Mouse (Mus musculus): ENCODE data around the gene Dzank1.

DNA sequence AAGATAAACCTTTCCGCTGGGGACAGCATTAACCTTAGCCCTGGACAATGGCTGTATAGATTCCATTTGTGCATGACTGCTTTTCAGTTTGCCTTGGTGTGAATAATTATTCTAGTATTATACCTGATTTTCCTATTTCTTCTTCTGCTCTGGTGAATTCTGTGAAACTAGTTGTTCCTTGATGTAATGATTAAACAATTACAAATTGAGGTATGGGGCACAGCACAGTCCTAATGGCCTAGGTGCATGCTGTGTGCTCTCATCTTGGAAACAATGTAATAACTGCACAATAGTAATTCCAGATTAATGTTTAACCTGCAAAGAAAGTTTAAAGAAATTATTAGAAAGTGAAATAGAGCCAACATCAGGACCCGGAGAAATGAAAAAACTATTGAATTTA is 17.8 kb upstream of the Dzank1 start:
- TF ChIP-seq POLR2A (IDR thresholded peaks at IDR 0.05; ENCODE audit: extremely low read depth, insufficient read depth, low read length): no peak
- TF ChIP-seq CTCF (IDR thresholded peaks at IDR 0.05; ENCODE audit: low read depth, low read length): no peak

Data from liver, adult 2 months (tissue).